Mouse (Mus musculus): ENCODE results near the gene Sval1. TPM values are rescaled to one million over a fixed set of nuclear protein-coding genes. Genes with fewer than 3 reads are reported as not detected.

Gene Sval1
- total RNA-seq (2012; rRNA removed) (not detected in 2 replicates), total RNA-seq (2014; rRNA removed) (not detected in 2 replicates), polyA plus RNA-seq (2012; ENCODE audit: insufficient read length, low read depth) (not detected in 2 replicates)

- in situ Hi-C loops (cut with MboI; ENCODE audit: low pct_ligation_motif_present, low pct_unique_long_range_greater_than_20kb, low sequenced_read_pairs) (no loop called here), dilution Hi-C loops (cut with MboI; ENCODE audit: extremely low pct_ligation_motif_present, extremely low pct_unique_long_range_greater_than_20kb, low sequenced_read_pairs) (no loop called here)
- TF ChIP-seq ELF1 (IDR thresholded peaks at IDR 0.05; ENCODE audit: low read depth, low read length) (no peak), SMC3 (IDR thresholded peaks at IDR 0.05; ENCODE audit: low read depth, low read length) (no peak), BHLHE40 (IDR thresholded peaks at IDR 0.05; ENCODE audit: low read depth, low read length) (no peak), POLR2AphosphoS2 (IDR thresholded peaks at IDR 0.05; ENCODE audit: low read depth, low read length) (no peak), NELFE (IDR thresholded peaks at IDR 0.05; ENCODE audit: low read depth, low read length) (no peak), MXI1 (IDR thresholded peaks at IDR 0.05; ENCODE audit: low read depth, low read length) (no peak), PAX5 (IDR thresholded peaks at IDR 0.05; ENCODE audit: low read length) (no peak), EP300 (IDR thresholded peaks at IDR 0.05; ENCODE audit: low read length) (no peak), MAX (IDR thresholded peaks at IDR 0.05; ENCODE audit: low read length) (no peak), JUN (IDR thresholded peaks at IDR 0.05; ENCODE audit: insufficient read depth, low read depth, low read length) (no peak), CHD2 (IDR thresholded peaks at IDR 0.05; ENCODE audit: low read length) (no peak), CTCF (conservative IDR thresholded peaks at IDR 0.05 in 1 of 2, IDR thresholded peaks at IDR 0.05 in 1 of 2; ENCODE audit: low read depth in 2 of 2, low read length in 2 of 2) (no peak), MEF2A (IDR thresholded peaks at IDR 0.05; ENCODE audit: borderline replicate concordance, low read depth, low read length) (no peak), MYC (IDR thresholded peaks at IDR 0.05; ENCODE audit: low read depth, low read length) (no peak), E2F4 (IDR thresholded peaks at IDR 0.05; ENCODE audit: insufficient replicate concordance, low read depth, low read length) (no peak), CHD1 (IDR thresholded peaks at IDR 0.05; ENCODE audit: low read depth, low read length) (no peak), SIN3A (IDR thresholded peaks at IDR 0.05; ENCODE audit: low read length) (no peak), USF2 (conservative IDR thresholded peaks at IDR 0.05; ENCODE audit: low read depth, low read length) (no peak)
- Histone ChIP-seq H3K4me3 (replicated peaks in 1 of 3; ENCODE audit: low read depth in 2 of 3, low read length in 2 of 3, poor library complexity in 1 of 3) (no peak within 1 kb of the TSS), H3K9ac (ENCODE audit: insufficient read depth, low read depth) (no peak within 1 kb of the TSS), H3K36me3 (replicated peaks in 1 of 2; ENCODE audit: control insufficient read depth in 1 of 2, insufficient read depth in 1 of 2, low read length in 1 of 2) (no peaks in the 10 kb centered on the region), H3K4me2 (ENCODE audit: insufficient read depth, low read depth, poor library complexity, severe bottlenecking) (no peak within 1 kb of the TSS), H3K27ac (ENCODE audit: insufficient read depth, low read depth) (no peak within 1 kb of the TSS), H3K9me3 (replicated peaks; ENCODE audit: low read length) (no peaks in the 10 kb centered on the region), H3K79me2 (replicated peaks; ENCODE audit: control insufficient read depth, extremely low read depth, insufficient read depth, poor library complexity, severe bottlenecking) (no peaks in the 10 kb centered on the region), H3K27me3 (replicated peaks) (no peaks in the 10 kb centered on the region), H3K4me1 (ENCODE audit: control insufficient read depth in 1 of 2, insufficient read depth in 2 of 2) (peaks cover 0 to 2% of the 10 kb centered on the region in 2 experiments; a peak in 1 of 4 replicates)
- DNase-seq (ENCODE audit: extremely low read depth): no peak
Observed at GRCm38 (mm10) chr6:41951330-41951729, at the start of gene Sval1. Gene Sval1 (plus strand): TSS chr6:41951630.

DNA sequence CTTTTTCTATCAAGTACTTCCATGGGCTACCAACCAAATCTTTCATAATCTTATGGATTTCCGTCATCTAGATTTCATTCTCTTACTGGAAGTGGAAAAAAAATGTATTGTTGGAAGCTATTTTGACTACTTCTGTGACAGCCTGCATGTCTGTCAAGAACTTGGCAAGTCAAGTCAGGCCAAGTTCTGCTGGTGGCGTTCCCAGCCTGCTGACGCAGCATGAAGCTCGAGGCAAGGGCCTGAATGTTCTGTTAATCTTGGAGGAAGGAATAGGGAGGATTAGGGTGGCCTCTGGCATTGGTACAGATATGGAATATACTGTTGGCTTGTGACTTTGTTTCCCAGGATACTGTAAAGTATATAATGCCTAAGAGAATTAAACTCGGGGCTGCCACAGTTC, 39.8 kb upstream of the Sval1 start:
- dilution Hi-C loops (cut with MboI; ENCODE audit: extremely low pct_ligation_motif_present, extremely low pct_unique_long_range_greater_than_20kb, low sequenced_read_pairs): no loop called here
- TF ChIP-seq BHLHE40 (IDR thresholded peaks at IDR 0.05; ENCODE audit: low read depth, low read length) (no peak), EP300 (IDR thresholded peaks at IDR 0.05; ENCODE audit: low read length) (no peak), GABPA (IDR thresholded peaks at IDR 0.05; ENCODE audit: insufficient replicate concordance, low read depth, low read length) (no peak), E2F4 (IDR thresholded peaks at IDR 0.05; ENCODE audit: insufficient replicate concordance, low read depth, low read length) (no peak), HCFC1 (IDR thresholded peaks at IDR 0.05; ENCODE audit: low read depth, low read length) (no peak), MAZ (IDR thresholded peaks at IDR 0.05; ENCODE audit: low read depth, low read length) (no peak), POLR2AphosphoS2 (IDR thresholded peaks at IDR 0.05; ENCODE audit: low read depth, low read length) (no peak), MXI1 (IDR thresholded peaks at IDR 0.05; ENCODE audit: low read depth, low read length) (no peak), TCF12 (IDR thresholded peaks at IDR 0.05; ENCODE audit: low read depth, low read length) (no peak), UBTF (IDR thresholded peaks at IDR 0.05; ENCODE audit: low read depth, low read length) (no peak), ETS1 (conservative IDR thresholded peaks at IDR 0.05; ENCODE audit: low read depth, low read length) (no peak), KAT2A (IDR thresholded peaks at IDR 0.05; ENCODE audit: insufficient replicate concordance, low read length) (no peak)
- H3K4me1 ChIP-seq (ENCODE audit: control insufficient read depth in 1 of 2, insufficient read depth in 2 of 2): peaks cover 0 to 23% of the 10 kb centered on the region in 2 experiments; a peak in 2 of 4 replicates

More for the DNA sequence above, 39.8 kb upstream of the Sval1 start:
- H3K4me3 ChIP-seq (replicated peaks in 1 of 3; ENCODE audit: low read depth in 2 of 3, low read length in 2 of 3, poor library complexity in 1 of 3): no peak overlapping the region
- H3K27ac ChIP-seq (ENCODE audit: insufficient read depth, low read depth): no peak overlapping the region
- H3K79me2 ChIP-seq (replicated peaks; ENCODE audit: control insufficient read depth, extremely low read depth, insufficient read depth, poor library complexity, severe bottlenecking): no peaks in the 10 kb centered on the region
- no peak overlapping the region for H3K4me2 ChIP-seq (ENCODE audit: insufficient read depth, low read depth, poor library complexity, severe bottlenecking)
- no peaks in the 10 kb centered on the region for H3K36me3 ChIP-seq (replicated peaks in 1 of 2; ENCODE audit: control insufficient read depth in 1 of 2, insufficient read depth in 1 of 2, low read length in 1 of 2)
- DNase-seq (ENCODE audit: extremely low read depth): no peak
- no peaks in the 10 kb centered on the region for H3K27me3 ChIP-seq (replicated peaks)
- H3K9ac ChIP-seq (ENCODE audit: insufficient read depth, low read depth): no peak overlapping the region
- H3K9me3 ChIP-seq (replicated peaks; ENCODE audit: low read length): peaks cover 2% of the 10 kb centered on the region
- in situ Hi-C loops (cut with MboI; ENCODE audit: low pct_ligation_motif_present, low pct_unique_long_range_greater_than_20kb, low sequenced_read_pairs): no loop called here

Data from CH12.LX (cell line).